Mouse (Mus musculus): Measurements from ENCODE around the gene 6330403K07Rik. TPM values are rescaled to one million over a fixed set of nuclear protein-coding genes. Genes with fewer than 3 reads are reported as not detected.

6330403K07Rik gene
- polyA plus RNA-seq, 1 experiment from 2014 or later = 44.1 TPM

GRCm38 (mm10) chr11:71019201-71020068 lies 13.9 kb downstream of the 6330403K07Rik start, which contains the start of the genes Mis12 and Derl2:
Mis12 (plus strand) TSS chr11:71019611.
Derl2 (minus strand) TSS chr11:71019841.
- peak within 1 kb of the TSS; percentile 80 for H3K9ac ChIP-seq (ENCODE audit: low read length)
- peak; percentile 100 for ATAC-seq (replicated peaks; ENCODE audit: low FRiP score, low TSS enrichment, low read depth)
- peak within 1 kb of the TSS; percentile 97 for H3K4me2 ChIP-seq (ENCODE audit: low read length)
- peak; percentile 97 for DNase-seq (ENCODE audit: low spot score)
- WGBS = under 1% methylated on average over 71 of the region's 71 CpGs
- no peaks in the 10 kb centered on the region for H3K9me3 ChIP-seq (ENCODE audit: control insufficient read depth, low read length)
- peaks cover 16% of the 10 kb centered on the region for H3K36me3 ChIP-seq (ENCODE audit: control insufficient read depth, insufficient read depth, low read length)
- peak within 1 kb of the TSS; percentile 68 for H3K4me3 ChIP-seq (ENCODE audit: low read depth, low read length)
- no peaks in the 10 kb centered on the region for H3K27me3 ChIP-seq (replicated peaks; ENCODE audit: control insufficient read depth, insufficient read depth, low read length)
- H3K27ac ChIP-seq (ENCODE audit: low read depth) = peak within 1 kb of the TSS; percentile 96
- peaks cover 20% of the 10 kb centered on the region for H3K4me1 ChIP-seq (replicated peaks; ENCODE audit: control insufficient read depth, insufficient read depth, low read length)

- H3K9ac ChIP-seq (ENCODE audit: low read length) = peak overlapping the region; percentile 77
- H3K9me3 ChIP-seq (ENCODE audit: control insufficient read depth, low read length) = no peaks in the 10 kb centered on the region
- peaks cover 19% of the 10 kb centered on the region for H3K36me3 ChIP-seq (ENCODE audit: control insufficient read depth, insufficient read depth, low read length)
- H3K27ac ChIP-seq (ENCODE audit: low read depth) = peak overlapping the region; percentile 57; the same call in 1 of the 2 replicates
- H3K4me2 ChIP-seq (ENCODE audit: low read length) = peak overlapping the region; percentile 94
- H3K4me1 ChIP-seq (replicated peaks; ENCODE audit: control insufficient read depth, insufficient read depth, low read length) = peaks cover 20% of the 10 kb centered on the region
- ATAC-seq (replicated peaks; ENCODE audit: low FRiP score, low TSS enrichment, low read depth) (peak; percentile 53; the same call in 1 of the 2 replicates), DNase-seq (ENCODE audit: low spot score) (no peak)
- H3K27me3 ChIP-seq (replicated peaks; ENCODE audit: control insufficient read depth, insufficient read depth, low read length) = no peaks in the 10 kb centered on the region
- peak overlapping the region; percentile 68 for H3K4me3 ChIP-seq (ENCODE audit: low read depth, low read length)
- 4% methylated on average over 28 of the region's 28 CpGs for WGBS
These were observed 14.7 kb downstream of the 6330403K07Rik start for GRCm38 (mm10) chr11:71018416-71019200.

GRCm38 (mm10) chr11:71017051-71017450 lies 16.3 kb downstream of the 6330403K07Rik start:
- no peak overlapping the region for H3K4me2 ChIP-seq (ENCODE audit: low read length)
- no peak overlapping the region for H3K4me3 ChIP-seq (ENCODE audit: low read depth, low read length)
- ATAC-seq (replicated peaks; ENCODE audit: low FRiP score, low TSS enrichment, low read depth) = no peak
- 78% methylated on average over 1 of the region's 1 CpGs for WGBS
- no peaks in the 10 kb centered on the region for H3K27me3 ChIP-seq (replicated peaks; ENCODE audit: control insufficient read depth, insufficient read depth, low read length)
- peaks cover 28% of the 10 kb centered on the region for H3K36me3 ChIP-seq (ENCODE audit: control insufficient read depth, insufficient read depth, low read length)
- H3K9me3 ChIP-seq (ENCODE audit: control insufficient read depth, low read length) = no peaks in the 10 kb centered on the region
- H3K27ac ChIP-seq (ENCODE audit: low read depth) = no peak overlapping the region
- no peak overlapping the region for H3K9ac ChIP-seq (ENCODE audit: low read length)
- H3K4me1 ChIP-seq (replicated peaks; ENCODE audit: control insufficient read depth, insufficient read depth, low read length) = peaks cover 20% of the 10 kb centered on the region
- no peak for DNase-seq (ENCODE audit: low spot score)

DNA sequence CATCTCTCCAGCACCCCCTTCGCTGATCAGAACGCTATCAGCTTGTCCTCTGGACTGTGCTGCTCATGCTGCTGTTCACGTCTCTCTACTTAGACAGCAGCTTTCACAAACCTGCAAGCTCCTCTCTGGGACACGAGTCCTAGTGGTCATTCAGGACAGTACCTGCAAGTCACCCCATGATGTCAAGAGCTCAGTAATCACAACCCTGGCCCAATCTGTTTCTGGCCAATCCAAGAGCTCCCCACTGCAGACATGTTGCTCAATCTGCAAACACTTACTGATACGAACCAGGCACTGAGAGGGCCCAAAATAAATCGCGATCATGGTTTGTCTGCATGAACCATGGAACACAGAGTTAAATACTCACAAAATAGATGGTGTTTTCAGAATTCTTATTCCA lies 20.6 kb downstream of the 6330403K07Rik start:
- Histone ChIP-seq H3K36me3 (ENCODE audit: control insufficient read depth, insufficient read depth, low read length) (peaks cover 61% of the 10 kb centered on the region), H3K9me3 (ENCODE audit: control insufficient read depth, low read length) (no peaks in the 10 kb centered on the region), H3K27me3 (replicated peaks; ENCODE audit: control insufficient read depth, insufficient read depth, low read length) (no peaks in the 10 kb centered on the region), H3K4me1 (replicated peaks; ENCODE audit: control insufficient read depth, insufficient read depth, low read length) (peaks cover 7% of the 10 kb centered on the region; the same call in 1 of the 2 replicates), H3K4me3 (ENCODE audit: low read depth, low read length) (no peak overlapping the region), H3K27ac (ENCODE audit: low read depth) (no peak overlapping the region), H3K9ac (ENCODE audit: low read length) (no peak overlapping the region), H3K4me2 (ENCODE audit: low read length) (no peak overlapping the region)
- 97% methylated on average over 7 of the region's 7 CpGs for WGBS
- ATAC-seq (replicated peaks; ENCODE audit: low FRiP score, low TSS enrichment, low read depth) (no peak), DNase-seq (ENCODE audit: low spot score) (no peak)

DNA sequence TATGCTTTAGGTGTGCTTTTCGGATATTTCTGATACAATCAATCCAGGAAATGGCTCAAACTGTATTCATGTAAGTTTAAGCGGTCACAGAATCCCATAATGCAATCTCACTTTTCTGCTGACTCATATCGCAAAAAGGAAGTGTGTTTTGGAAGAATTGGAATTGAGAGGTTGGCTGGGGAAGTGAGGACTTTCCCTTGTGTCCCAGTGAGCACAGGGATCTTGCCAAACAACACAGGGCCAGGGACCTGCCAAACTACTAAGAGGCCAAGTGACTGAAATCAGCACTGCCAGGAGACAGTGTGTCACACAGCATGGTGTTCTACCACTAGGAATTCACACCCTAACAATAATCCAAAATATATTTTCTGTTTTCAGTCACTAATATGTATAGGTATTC lies 25.0 kb downstream of the 6330403K07Rik start:
- H3K4me2 ChIP-seq (ENCODE audit: low read length) = no peak overlapping the region
- WGBS = 89% methylated on average over 3 of the region's 3 CpGs
- DNase-seq (ENCODE audit: low spot score) (no peak), ATAC-seq (replicated peaks; ENCODE audit: low FRiP score, low TSS enrichment, low read depth) (no peak)
- no peaks in the 10 kb centered on the region for H3K9me3 ChIP-seq (ENCODE audit: control insufficient read depth, low read length)
- no peak overlapping the region for H3K9ac ChIP-seq (ENCODE audit: low read length)
- H3K4me1 ChIP-seq (replicated peaks; ENCODE audit: control insufficient read depth, insufficient read depth, low read length) = no peaks in the 10 kb centered on the region; the same call in 1 of the 2 replicates
- H3K27ac ChIP-seq (ENCODE audit: low read depth) = no peak overlapping the region
- H3K36me3 ChIP-seq (ENCODE audit: control insufficient read depth, insufficient read depth, low read length) = peaks cover 55% of the 10 kb centered on the region
- H3K4me3 ChIP-seq (ENCODE audit: low read depth, low read length) = no peak overlapping the region
- H3K27me3 ChIP-seq (replicated peaks; ENCODE audit: control insufficient read depth, insufficient read depth, low read length) = no peaks in the 10 kb centered on the region

GRCm38 (mm10) chr11:71007831-71008230 lies 25.5 kb downstream of the 6330403K07Rik start:
- ATAC-seq (replicated peaks; ENCODE audit: low FRiP score, low TSS enrichment, low read depth) (no peak), DNase-seq (ENCODE audit: low spot score) (no peak)
- H3K9ac ChIP-seq (ENCODE audit: low read length) = no peak overlapping the region
- H3K27ac ChIP-seq (ENCODE audit: low read depth) = no peak overlapping the region
- H3K4me1 ChIP-seq (replicated peaks; ENCODE audit: control insufficient read depth, insufficient read depth, low read length) = peaks cover 5% of the 10 kb centered on the region
- WGBS = 87% methylated on average over 7 of the region's 7 CpGs
- H3K27me3 ChIP-seq (replicated peaks; ENCODE audit: control insufficient read depth, insufficient read depth, low read length) = no peaks in the 10 kb centered on the region
- H3K4me2 ChIP-seq (ENCODE audit: low read length) = no peak overlapping the region
- H3K4me3 ChIP-seq (ENCODE audit: low read depth, low read length) = no peak overlapping the region
- H3K9me3 ChIP-seq (ENCODE audit: control insufficient read depth, low read length) = no peaks in the 10 kb centered on the region
- H3K36me3 ChIP-seq (ENCODE audit: control insufficient read depth, insufficient read depth, low read length) = peaks cover 52% of the 10 kb centered on the region

DNA sequence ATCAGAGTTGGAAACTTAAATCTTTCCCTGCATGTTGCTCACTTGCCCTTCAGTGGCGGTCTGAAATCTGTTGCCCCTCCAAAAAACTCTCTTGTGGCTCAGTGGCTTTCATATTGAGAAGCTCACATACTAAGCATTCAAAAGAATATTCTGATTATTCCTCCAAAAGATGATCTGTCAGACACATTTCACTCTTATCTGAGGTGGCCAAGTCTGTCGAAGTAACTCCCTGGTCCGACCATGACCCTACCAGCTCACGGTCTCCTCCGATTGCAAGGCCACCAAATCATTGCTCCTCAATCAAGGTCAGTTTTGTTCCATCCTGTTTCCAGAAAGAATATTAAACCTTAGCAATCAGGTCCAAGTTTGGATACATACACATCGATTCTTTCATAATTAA lies 26.3 kb downstream of the 6330403K07Rik start:
- ATAC-seq (replicated peaks; ENCODE audit: low FRiP score, low TSS enrichment, low read depth) = no peak
- H3K4me1 ChIP-seq (replicated peaks; ENCODE audit: control insufficient read depth, insufficient read depth, low read length) = peaks cover 12% of the 10 kb centered on the region
- WGBS = 95% methylated on average over 6 of the region's 6 CpGs

DNA sequence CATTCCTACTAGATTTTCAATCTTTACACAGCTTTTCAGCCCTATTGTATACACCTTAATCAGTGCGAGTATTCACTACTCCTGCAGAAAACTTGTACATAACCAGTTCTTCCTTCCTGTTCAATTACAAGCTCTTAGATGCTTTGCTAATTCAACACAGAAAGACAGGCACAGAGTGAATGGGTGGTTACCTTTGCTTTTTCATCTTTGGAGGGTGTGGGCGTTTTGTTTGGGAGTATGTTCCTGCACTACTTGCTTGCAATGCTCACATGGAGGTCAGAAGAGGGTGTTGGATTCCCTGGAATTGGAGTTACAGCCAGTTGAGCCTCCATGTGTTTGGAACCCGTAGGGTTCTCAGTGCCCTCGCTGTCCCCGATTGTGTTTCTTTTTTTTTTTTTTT lies 28.3 kb downstream of the 6330403K07Rik start:
- no peaks in the 10 kb centered on the region for H3K27me3 ChIP-seq (replicated peaks; ENCODE audit: control insufficient read depth, insufficient read depth, low read length)
- no peak overlapping the region for H3K27ac ChIP-seq (ENCODE audit: low read depth)
- no peak for ATAC-seq (replicated peaks; ENCODE audit: low FRiP score, low TSS enrichment, low read depth)
- peak overlapping the region; percentile 35 for H3K9ac ChIP-seq (ENCODE audit: low read length)
- DNase-seq (ENCODE audit: low spot score) = peak; percentile 52
- H3K9me3 ChIP-seq (ENCODE audit: control insufficient read depth, low read length) = no peaks in the 10 kb centered on the region
- H3K4me3 ChIP-seq (ENCODE audit: low read depth, low read length) = peak overlapping the region; percentile 92
- H3K36me3 ChIP-seq (ENCODE audit: control insufficient read depth, insufficient read depth, low read length) = peaks cover 36% of the 10 kb centered on the region
- peaks cover 12% of the 10 kb centered on the region for H3K4me1 ChIP-seq (replicated peaks; ENCODE audit: control insufficient read depth, insufficient read depth, low read length)
- peak overlapping the region; percentile 58 for H3K4me2 ChIP-seq (ENCODE audit: low read length)
- 61% methylated on average over 5 of the region's 5 CpGs for WGBS

More for the DNA sequence above, 26.3 kb downstream of the 6330403K07Rik start:
- no peak overlapping the region for H3K4me2 ChIP-seq (ENCODE audit: low read length)
- DNase-seq (ENCODE audit: low spot score) = no peak
- H3K4me3 ChIP-seq (ENCODE audit: low read depth, low read length) = no peak overlapping the region
- no peaks in the 10 kb centered on the region for H3K27me3 ChIP-seq (replicated peaks; ENCODE audit: control insufficient read depth, insufficient read depth, low read length)
- no peak overlapping the region for H3K27ac ChIP-seq (ENCODE audit: low read depth)
- H3K36me3 ChIP-seq (ENCODE audit: control insufficient read depth, insufficient read depth, low read length) = peaks cover 44% of the 10 kb centered on the region
- H3K9me3 ChIP-seq (ENCODE audit: control insufficient read depth, low read length) = no peaks in the 10 kb centered on the region
- no peak overlapping the region for H3K9ac ChIP-seq (ENCODE audit: low read length)
